Mouse (Mus musculus) lung, adult 2 months (tissue): ENCODE data around the gene Sipa1l3.

ENCODE experiments used
- CTCF ChIP-seq: fragments of 200-500 bp; IDR thresholded peaks from 2 replicates; pipeline ENCODE4 v1.5.1; 2011; ENCODE audit warnings: mild to moderate bottlenecking, low read length, control low read depth; ENCODE audit not compliant: insufficient read depth
- POLR2A ChIP-seq: fragments of 200-500 bp; IDR thresholded peaks from 2 replicates; pipeline ENCODE4 v1.6.1; 2011; ENCODE audit warnings: low read depth, mild to moderate bottlenecking, control low read depth, low read length, borderline replicate concordance; ENCODE audit errors: extremely low read depth

DNA sequence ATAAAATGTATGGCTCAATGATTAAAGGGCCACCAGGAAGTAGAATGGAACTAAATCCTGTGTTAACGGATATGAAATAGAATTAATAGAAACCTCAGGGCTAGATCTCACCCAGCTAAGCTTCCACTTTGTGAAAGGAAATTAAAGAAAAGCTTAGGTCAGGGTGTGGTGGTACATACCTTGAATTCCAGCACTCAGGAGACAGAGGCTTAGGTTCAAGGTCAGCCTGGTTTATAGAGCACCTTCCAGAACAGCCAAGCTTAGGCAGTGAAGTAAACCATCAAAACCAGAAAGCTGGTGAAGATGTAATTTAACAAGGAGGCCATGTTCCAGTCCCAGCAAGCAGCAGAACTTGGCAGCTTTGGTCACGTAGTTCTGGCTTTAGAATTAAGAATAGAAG is 114.3 kb downstream of the Sipa1l3 start:
- TF ChIP-seq POLR2A (no peak), CTCF (no peak)
